Mouse (Mus musculus) C2C12 (cell line): Measurements from ENCODE around the gene Hikeshi.

ENCODE experiments used
- CEBPB ChIP-seq: IDR thresholded peaks from one replicate; pipeline ENCODE4 v1.6.1; 2011; ENCODE audit warnings: low read depth, mild to moderate bottlenecking, control low read depth, moderate library complexity
- CTCF ChIP-seq: IDR thresholded peaks from one replicate; pipeline ENCODE4 v1.5.1; 2011; ENCODE audit not compliant: control insufficient read depth, insufficient read depth, insufficient read length
- FOSL1 ChIP-seq: IDR thresholded peaks from one replicate; pipeline ENCODE4 v1.8.0; 2011; ENCODE audit warnings: mild to moderate bottlenecking, low read length; ENCODE audit not compliant: poor library complexity, insufficient read depth, severe bottlenecking
- MAX ChIP-seq: IDR thresholded peaks from one replicate; pipeline ENCODE4 v1.6.1; 2011; ENCODE audit warnings: mild to moderate bottlenecking, control low read depth
- MYOD1 ChIP-seq: IDR thresholded peaks from one replicate; pipeline ENCODE4 v1.6.1; 2011; ENCODE audit warnings: low read depth; ENCODE audit not compliant: control insufficient read depth, insufficient read length
- MYOG ChIP-seq: IDR thresholded peaks from one replicate; pipeline ENCODE4 v1.6.1; 2011; ENCODE audit not compliant: control insufficient read depth, insufficient read length; ENCODE audit errors: extremely low read depth
- USF1 ChIP-seq: IDR thresholded peaks from one replicate; pipeline ENCODE4 v1.6.1; 2011; ENCODE audit warnings: low read depth, mild to moderate bottlenecking, control low read depth, moderate library complexity

DNA sequence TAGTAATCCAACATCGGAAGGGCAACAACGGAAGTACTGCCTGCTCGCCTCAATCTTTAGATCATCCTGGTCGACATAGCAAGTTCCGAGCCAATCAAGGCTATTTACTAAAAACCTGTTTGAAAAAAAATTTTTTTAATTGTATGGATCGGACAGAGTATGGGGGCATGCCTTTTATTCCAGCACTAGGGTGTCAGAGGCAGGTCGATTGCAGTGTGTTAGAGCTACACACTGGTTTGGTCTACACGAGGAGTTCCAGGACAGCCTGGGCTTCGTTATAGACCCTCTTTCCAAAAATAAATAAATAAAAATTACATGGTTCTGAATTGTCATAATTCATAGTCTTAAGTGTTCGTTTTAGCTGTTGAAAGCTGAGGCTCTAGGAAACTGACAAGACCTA lies 40.6 kb upstream of the Hikeshi start:
- TF ChIP-seq MYOG (no peak), CTCF (no peak), MAX (no peak), CEBPB (no peak), USF1 (no peak), FOSL1 (no peak), MYOD1 (no peak)
